Mouse (Mus musculus) CH12.LX (cell line): ENCODE data around the gene Traf3. TPM values are rescaled to one million over a fixed set of nuclear protein-coding genes. Genes with fewer than 3 reads are reported as not detected.

Experiments used
- DNase-seq: peaks from one replicate; pipeline ENCODE4 v3.0.0-alpha.2; 2013; ENCODE audit errors: extremely low read depth
- H3K27ac ChIP-seq: 2 replicates; pipeline ENCODE4 v1.5.1; 2012; ENCODE audit warnings: low read depth, mild to moderate bottlenecking, control low read depth, moderate library complexity; ENCODE audit not compliant: insufficient read depth
- H3K27me3 ChIP-seq: replicated peaks from 2 replicates; pipeline ENCODE3; 2012; ENCODE audit warnings: inconsistent platforms
- H3K36me3 ChIP-seq, 2 experiments: replicated peaks in 1 of 2; 2 replicates each; pipeline versions ENCODE3 to v1.6.1; 2012; ENCODE audit warnings: inconsistent platforms in 1 of 2, low read length in 1 of 2, mild to moderate bottlenecking in 1 of 2, mixed read lengths in 1 of 2, moderate library complexity in 1 of 2; ENCODE audit not compliant: control insufficient read depth in 1 of 2, insufficient read depth in 1 of 2
- H3K4me1 ChIP-seq, 2 experiments: 2 replicates each; pipeline ENCODE4 v1.6.1; 2012; ENCODE audit warnings: inconsistent platforms in 1 of 2, moderate library complexity in 1 of 2; ENCODE audit not compliant: insufficient read depth in 2 of 2, control insufficient read depth in 1 of 2
- H3K4me2 ChIP-seq: 2 replicates; pipeline ENCODE4 v1.6.1; 2012; ENCODE audit warnings: low read depth, mild to moderate bottlenecking, control low read depth; ENCODE audit not compliant: poor library complexity, insufficient read depth, severe bottlenecking
- H3K4me3 ChIP-seq, 3 experiments: fragments of 150-350 bp in 1 of 3; sonication (generic) in 1 of 3; replicated peaks in 1 of 3; 2 replicates each; pipeline versions ENCODE3 to v1.5.1; 2011 to 2012; ENCODE audit warnings: low read depth in 2 of 3, low read length in 2 of 3, mild to moderate bottlenecking in 2 of 3, moderate library complexity in 2 of 3, control low read depth in 1 of 3, improper control_type of control experiment in 1 of 3, inconsistent platforms in 1 of 3, mixed read lengths in 1 of 3; ENCODE audit not compliant: poor library complexity in 1 of 3
- H3K79me2 ChIP-seq: replicated peaks from 2 replicates; pipeline ENCODE4 v1.6.1; 2012; ENCODE audit warnings: mild to moderate bottlenecking, moderate library complexity; ENCODE audit not compliant: control insufficient read depth, poor library complexity, insufficient read depth, severe bottlenecking; ENCODE audit errors: extremely low read depth
- H3K9ac ChIP-seq: 2 replicates; pipeline ENCODE4 v1.6.1; 2012; ENCODE audit warnings: low read depth, mild to moderate bottlenecking, control low read depth, moderate library complexity; ENCODE audit not compliant: insufficient read depth
- H3K9me3 ChIP-seq: replicated peaks from 2 replicates; pipeline ENCODE3; 2012; ENCODE audit warnings: low read length, inconsistent platforms, mixed read lengths
- BHLHE40 ChIP-seq: IDR thresholded peaks from 2 replicates; pipeline ENCODE4 v1.6.1; 2011; ENCODE audit warnings: mild to moderate bottlenecking, low read depth, low read length, improper control_type of control experiment
- CHD1 ChIP-seq: IDR thresholded peaks from 2 replicates; pipeline ENCODE4 v1.6.1; 2012; ENCODE audit warnings: low read depth, low read length, improper control_type of control experiment, inconsistent platforms
- CHD2 ChIP-seq: IDR thresholded peaks from 2 replicates; pipeline ENCODE4 v1.6.1; 2011; ENCODE audit warnings: low read length, improper control_type of control experiment
- ELF1 ChIP-seq: IDR thresholded peaks from 2 replicates; pipeline ENCODE4 v1.6.1; 2014; ENCODE audit warnings: low read depth, mild to moderate bottlenecking, inconsistent platforms, low read length, improper control_type of control experiment
- EP300 ChIP-seq: IDR thresholded peaks from 2 replicates; pipeline ENCODE4 v1.6.1; 2011; ENCODE audit warnings: low read length, improper control_type of control experiment
- ETS1 ChIP-seq: conservative IDR thresholded peaks from 2 replicates; pipeline ENCODE4 v1.6.1; 2012; ENCODE audit warnings: low read depth, mild to moderate bottlenecking, inconsistent platforms, low read length, improper control_type of control experiment, moderate library complexity
- HCFC1 ChIP-seq: IDR thresholded peaks from 2 replicates; pipeline ENCODE4 v1.6.1; 2012; ENCODE audit warnings: low read depth, mild to moderate bottlenecking, inconsistent platforms, low read length, improper control_type of control experiment
- JUN ChIP-seq: IDR thresholded peaks from 2 replicates; pipeline ENCODE4 v1.6.1; 2011; ENCODE audit warnings: low read depth, mild to moderate bottlenecking, low read length, improper control_type of control experiment, moderate library complexity; ENCODE audit not compliant: insufficient read depth
- JUND ChIP-seq: conservative IDR thresholded peaks from 2 replicates; pipeline ENCODE4 v1.6.1; 2011; ENCODE audit warnings: low read depth, low read length, improper control_type of control experiment
- KAT2A ChIP-seq: IDR thresholded peaks from 2 replicates; pipeline ENCODE4 v1.6.1; 2012; ENCODE audit warnings: low read length, improper control_type of control experiment, inconsistent platforms; ENCODE audit not compliant: insufficient replicate concordance
- MAFK ChIP-seq: IDR thresholded peaks from 2 replicates; pipeline ENCODE4 v1.6.1; 2011; ENCODE audit warnings: low read length, improper control_type of control experiment; ENCODE audit not compliant: insufficient replicate concordance
- MAX ChIP-seq: IDR thresholded peaks from 2 replicates; pipeline ENCODE4 v1.6.1; 2011; ENCODE audit warnings: low read length, improper control_type of control experiment
- MAZ ChIP-seq: IDR thresholded peaks from 2 replicates; pipeline ENCODE4 v1.6.1; 2012; ENCODE audit warnings: low read depth, mild to moderate bottlenecking, inconsistent platforms, low read length, improper control_type of control experiment, moderate library complexity
- MEF2A ChIP-seq: IDR thresholded peaks from 2 replicates; pipeline ENCODE4 v1.6.1; 2014; ENCODE audit warnings: low read depth, mild to moderate bottlenecking, inconsistent platforms, low read length, improper control_type of control experiment, borderline replicate concordance
- MXI1 ChIP-seq: IDR thresholded peaks from 2 replicates; pipeline ENCODE4 v1.6.1; 2011; ENCODE audit warnings: mild to moderate bottlenecking, low read depth, low read length, improper control_type of control experiment
- MYC ChIP-seq: IDR thresholded peaks from 2 replicates; pipeline ENCODE4 v1.6.1; 2011; ENCODE audit warnings: low read depth, mild to moderate bottlenecking, improper control_type of control experiment, low read length
- NELFE ChIP-seq: IDR thresholded peaks from 2 replicates; pipeline ENCODE4 v1.6.1; 2011; ENCODE audit warnings: low read depth, low read length, improper control_type of control experiment
- NRF1 ChIP-seq: IDR thresholded peaks from 2 replicates; pipeline ENCODE4 v1.6.1; 2014; ENCODE audit warnings: low read depth, mild to moderate bottlenecking, inconsistent platforms, low read length, improper control_type of control experiment, moderate library complexity
- SIN3A ChIP-seq: IDR thresholded peaks from 2 replicates; pipeline ENCODE4 v1.6.1; 2012; ENCODE audit warnings: low read length, improper control_type of control experiment, inconsistent platforms
- SMC3 ChIP-seq: IDR thresholded peaks from 2 replicates; pipeline ENCODE4 v1.6.1; 2011; ENCODE audit warnings: low read depth, low read length, improper control_type of control experiment
- TBP ChIP-seq: conservative IDR thresholded peaks from 2 replicates; pipeline ENCODE4 v1.6.1; 2011; ENCODE audit warnings: low read depth, low read length, improper control_type of control experiment
- TCF12 ChIP-seq: IDR thresholded peaks from 2 replicates; pipeline ENCODE4 v1.6.1; 2014; ENCODE audit warnings: low read depth, mild to moderate bottlenecking, inconsistent platforms, low read length, improper control_type of control experiment
- USF1 ChIP-seq: IDR thresholded peaks from 2 replicates; pipeline ENCODE4 v1.6.1; 2014; ENCODE audit warnings: low read depth, mild to moderate bottlenecking, inconsistent platforms, low read length, improper control_type of control experiment
- ZC3H11A ChIP-seq: IDR thresholded peaks from 2 replicates; pipeline ENCODE4 v1.6.1; 2012; ENCODE audit warnings: low read depth, mild to moderate bottlenecking, inconsistent platforms, low read length, improper control_type of control experiment
- ZMIZ1 ChIP-seq: IDR thresholded peaks from 2 replicates; pipeline ENCODE4 v1.6.1; 2012; ENCODE audit warnings: low read depth, mild to moderate bottlenecking, inconsistent platforms, low read length, improper control_type of control experiment
- ZNF384 ChIP-seq: IDR thresholded peaks from 2 replicates; pipeline ENCODE4 v1.6.1; 2012; ENCODE audit warnings: low read depth, low read length, improper control_type of control experiment, inconsistent platforms
- dilution Hi-C: fragments of 300-500 bp; cut with MboI; formaldehyde crosslinking; loops from 2 replicates; pipeline ENCODE4 v1.14.3; 2020; ENCODE audit warnings: low sequenced_read_pairs; ENCODE audit not compliant: extremely low pct_unique_long_range_greater_than_20kb, extremely low pct_ligation_motif_present
- in situ Hi-C: fragments of 300-500 bp; cut with MboI; formaldehyde crosslinking; loops from 3 replicates; pipeline ENCODE4 v1.14.3; 2019; ENCODE audit warnings: low sequenced_read_pairs, low pct_ligation_motif_present, low pct_unique_long_range_greater_than_20kb, mixed read lengths
- polyA plus RNA-seq: library from polyadenylated mRNA; unstranded; fragments of >175 nt; gene quantifications from 2 replicates; pipeline ENCODE4 v1.2.1, GENCODE M21; 2012; ENCODE audit warnings: low read depth; ENCODE audit not compliant: insufficient read length
- total RNA-seq, 2 experiments: library from RNA; depleted of rRNA; stranded (reverse); fragments of 300-350 nt in 1 of 2; fragments of >200 nt in 1 of 2; gene quantifications; 2 replicates each; pipeline ENCODE4 v1.2.3; 2012 to 2014

Traf3 gene
- total and polyA plus RNA-seq, 3 experiments: 10.9 to 33.1 (median 17.5) TPM

GRCm38 (mm10) chr12:111149495-111150235 lies 16.5 kb upstream of the Traf3 start:
- Histone ChIP-seq H3K4me1 (peaks cover 31 to 64% of the 10 kb centered on the region in 2 experiments), H3K4me2 (peak overlapping the region; percentile 59), H3K27ac (no peak overlapping the region; the same call in 1 of the 2 replicates), H3K27me3 (no peaks in the 10 kb centered on the region), H3K9me3 (no peaks in the 10 kb centered on the region), H3K79me2 (no peaks in the 10 kb centered on the region), H3K4me3 (peak overlapping the region; percentile 31 to 54 (median 52)), H3K9ac (peak overlapping the region; percentile 36; the same call in 1 of the 2 replicates), H3K36me3 (no peaks in the 10 kb centered on the region)
- dilution Hi-C loops (no loop called here), in situ Hi-C loops (no loop called here)
- DNase-seq: no peak
- TF ChIP-seq MAZ: peak; percentile 52; the same call in 1 of the 2 replicates
- no peak for TF ChIP-seq CHD1
- peak; percentile 29; the same call in 1 of the 2 replicates for TF ChIP-seq BHLHE40
- peak; percentile 48; the same call in 1 of the 2 replicates for TF ChIP-seq MXI1
- 0 out of 2 replicates have a peak, but pooled peaks have one; percentile 24 for TF ChIP-seq TCF12
- peak; percentile 51; the same call in 1 of the 2 replicates for TF ChIP-seq ETS1
- peak; percentile 51; the same call in 1 of the 2 replicates for TF ChIP-seq MAX
- peak; percentile 39; the same call in 1 of the 2 replicates for TF ChIP-seq ELF1
- no peak for TF ChIP-seq KAT2A
- no peak for TF ChIP-seq SMC3
- TF ChIP-seq NRF1: 0 out of 2 replicates have a peak, but pooled peaks have one; percentile 14
- TF ChIP-seq ZNF384: no peak
- TF ChIP-seq MEF2A: peak; percentile 44; the same call in 1 of the 2 replicates
- no peak for TF ChIP-seq JUN
- peak; percentile 5; the same call in 1 of the 2 replicates for TF ChIP-seq MAFK
- peak; percentile 31; the same call in 1 of the 2 replicates for TF ChIP-seq EP300
- TF ChIP-seq ZC3H11A: no peak
- no peak for TF ChIP-seq JUND
- TF ChIP-seq SIN3A: peak; percentile 67; the same call in 1 of the 2 replicates
- TF ChIP-seq NELFE: peak; percentile 55; the same call in 1 of the 2 replicates
- TF ChIP-seq TBP: peak; percentile 49; the same call in 1 of the 2 replicates
- peak; percentile 70 for TF ChIP-seq HCFC1
- no peak; the same call in 1 of the 2 replicates for TF ChIP-seq USF1
- 0 out of 2 replicates have a peak, but pooled peaks have one; percentile 31 for TF ChIP-seq ZMIZ1
- no peak for TF ChIP-seq CHD2
- no peak for TF ChIP-seq MYC
